ENCODE assay signal across 17 mouse cellular contexts in the genomic region with DNA sequence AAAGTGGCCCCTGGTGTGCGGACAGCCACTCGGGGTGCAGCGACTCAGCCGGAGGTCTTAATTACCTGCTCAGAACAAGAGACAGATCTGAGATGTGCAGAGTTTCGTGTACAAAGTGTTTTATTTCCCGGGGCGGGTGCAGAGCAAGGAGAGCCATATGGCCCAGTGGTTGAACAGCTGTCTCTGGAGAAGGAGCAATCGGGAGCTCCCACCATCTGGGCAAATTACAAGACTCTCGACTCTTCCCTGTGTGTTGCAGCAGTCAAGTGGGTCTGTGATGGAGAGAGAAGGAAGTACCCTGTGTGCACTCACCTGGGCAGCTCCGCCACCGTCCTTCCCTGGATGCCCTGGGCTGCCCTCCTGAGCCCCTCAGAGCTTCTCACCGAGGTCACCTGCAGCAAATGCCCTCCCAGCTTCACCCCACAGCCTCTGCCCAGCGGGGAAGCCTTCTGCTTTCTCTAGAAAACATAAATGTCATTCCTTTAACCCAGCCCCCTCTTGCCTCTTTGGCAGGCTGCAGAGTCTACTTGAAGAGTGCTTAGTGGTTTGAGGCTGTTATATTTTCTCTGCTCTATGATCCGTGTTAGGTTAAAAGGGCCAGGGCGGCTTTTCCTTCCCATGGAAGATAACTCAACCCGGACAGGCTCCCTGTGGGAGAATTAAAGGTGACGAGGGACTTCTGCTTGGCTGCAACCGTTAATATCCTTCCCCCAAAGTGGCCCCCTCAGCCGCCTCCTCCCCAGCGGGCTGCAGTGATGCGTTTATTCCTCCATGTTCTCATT.
A peak's percentile ranks its signal among the peaks of the same experiment; 100 is the strongest.
DNase-seq lines count a peak whose midpoint lies in the region; ATAC-seq lines count a peak whose summit lies in the region.
"Had no signal": no experiment of that assay in that cellular context is flagged by ENCODE, and none has a peak within 500 bp of the region (broad histone marks: within the 10 kb centered on the region; RNA-seq: fewer than 3 reads in every experiment).

No protein-coding gene starts in this region.

- no peaks in the 10 kb centered on the region for H3K36me3 ChIP-seq in kidney, embryonic 15.5 days
- H3K36me3 ChIP-seq in neural tube, embryonic 12.5 days: no peaks in the 10 kb centered on the region
- H3K36me3 ChIP-seq in neural tube, embryonic 14.5 days (ENCODE audit: control insufficient read depth, insufficient read depth, low read length): no peaks in the 10 kb centered on the region
- H3K36me3 ChIP-seq: limb, embryonic 12.5 days had no signal

- no peak overlapping the region for H3K9ac ChIP-seq in kidney, embryonic 15.5 days
- H3K9ac ChIP-seq in neural tube, embryonic 12.5 days: no peak overlapping the region
- H3K9ac ChIP-seq in neural tube, embryonic 14.5 days (replicated peaks; ENCODE audit: low read depth, low read length): no peak overlapping the region
- H3K9ac ChIP-seq: limb, embryonic 12.5 days; liver, embryonic 14.5 days had no signal

- H3K4me2 ChIP-seq in kidney, embryonic 15.5 days: peak overlapping the region; percentile 48
- no peak overlapping the region; the same call in 1 of the 2 replicates for H3K4me2 ChIP-seq in neural tube, embryonic 12.5 days (replicated peaks)
- no peak overlapping the region for H3K4me2 ChIP-seq in neural tube, embryonic 14.5 days (ENCODE audit: low read depth, low read length)
- H3K4me2 ChIP-seq: limb, embryonic 12.5 days had no signal

- WGBS in kidney, embryonic 15.5 days: 10% methylated on average over 21 of the region's 21 CpGs
- 44% methylated on average over 21 of the region's 21 CpGs for WGBS in neural tube, embryonic 12.5 days
- WGBS in neural tube, embryonic 14.5 days: 34% methylated on average over 21 of the region's 21 CpGs

- intact Hi-C loops in left cerebral cortex, postnatal 4 days (cut with DNase I): no loop called here

- H3K9me3 ChIP-seq in kidney, embryonic 15.5 days (replicated peaks): no peaks in the 10 kb centered on the region
- H3K9me3 ChIP-seq in neural tube, embryonic 12.5 days: no peaks in the 10 kb centered on the region
- H3K9me3 ChIP-seq in neural tube, embryonic 14.5 days (ENCODE audit: control insufficient read depth, low read length): no peaks in the 10 kb centered on the region
- H3K9me3 ChIP-seq: limb, embryonic 12.5 days had no signal

- H3K27ac ChIP-seq in kidney, embryonic 15.5 days: peak overlapping the region; percentile 65
- H3K27ac ChIP-seq in neural tube, embryonic 12.5 days: 0 out of 2 replicates have a peak overlapping the region, but pooled peaks have one; percentile 18
- H3K27ac ChIP-seq in neural tube, embryonic 14.5 days (ENCODE audit: low read depth, low read length): 0 out of 2 replicates have a peak overlapping the region, but pooled peaks have one; percentile 18
- H3K27ac ChIP-seq: gastrocnemius, adult 2 months; limb, embryonic 12.5 days; liver, embryonic 14.5 days had no signal

- H3K4me1 ChIP-seq in kidney, embryonic 15.5 days: peaks cover 36% of the 10 kb centered on the region
- H3K4me1 ChIP-seq in neural tube, embryonic 12.5 days: peaks cover 30% of the 10 kb centered on the region
- peaks cover 22% of the 10 kb centered on the region for H3K4me1 ChIP-seq in neural tube, embryonic 14.5 days (ENCODE audit: control insufficient read depth, insufficient read depth, low read length)

- no peak overlapping the region for H3K4me3 ChIP-seq in kidney, embryonic 15.5 days (replicated peaks)
- no peak overlapping the region for H3K4me3 ChIP-seq in neural tube, embryonic 12.5 days
- no peak overlapping the region for H3K4me3 ChIP-seq in neural tube, embryonic 14.5 days (ENCODE audit: low read depth, low read length)
- H3K4me3 ChIP-seq: gastrocnemius, adult 2 months; limb, embryonic 12.5 days had no signal

- peaks cover 27% of the 10 kb centered on the region for H3K27me3 ChIP-seq in kidney, embryonic 15.5 days
- H3K27me3 ChIP-seq in neural tube, embryonic 12.5 days (replicated peaks): 0 out of 2 replicates have a peak, but pooled peaks cover 4% of the 10 kb centered on the region
- H3K27me3 ChIP-seq in neural tube, embryonic 14.5 days (ENCODE audit: control insufficient read depth, insufficient read depth, low read length): no peaks in the 10 kb centered on the region
- H3K27me3 ChIP-seq: CH12.LX had no signal

- ATAC-seq in kidney, embryonic 15.5 days (replicated peaks; ENCODE audit: low FRiP score): peak; percentile 74
- ATAC-seq in neural tube, embryonic 12.5 days (ENCODE audit: low FRiP score, low read depth): no peak
- ATAC-seq in neural tube, embryonic 14.5 days (ENCODE audit: low read depth): 0 out of 2 replicates have a peak, but pooled peaks have one; percentile 46

- DNase-seq in embryo, embryonic 11 days: peak; percentile 22
- no peak for DNase-seq in embryo, embryonic 10 days (ENCODE audit: low spot score)
- DNase-seq in kidney, adult 8-10 months: no peak
- DNase-seq in neural tube, embryonic 10.5 days (ENCODE audit: extremely low spot score, low spot score): no peak
- no peak for DNase-seq in left cerebral cortex, postnatal 4 days
- DNase-seq: adrenal gland, postnatal 14 days; cerebellum, postnatal 14 days; gastrocnemius, adult 2 months; heart, adult 18-20 months; lung, postnatal 14 days; thymus, postnatal 14 days had no signal
